Mouse (Mus musculus) hindbrain, embryonic 12.5 days (tissue): ENCODE results near the gene Zfp839. TPM values are rescaled to one million over a fixed set of nuclear protein-coding genes. Genes with fewer than 3 reads are reported as not detected.
"Not testable (repeated sequence)": the region's sequence is repeated elsewhere in the genome, so short reads cannot be mapped to it uniquely, and the experiment has no call there.

Source experiments
- ATAC-seq: fragments of 200-750 bp; cut with Nextera tagmentation; 2 replicates; pipeline ENCODE4 v1.8.0; 2017; ENCODE audit warnings: moderate TSS enrichment; ENCODE audit not compliant: low FRiP score
- H3K27ac ChIP-seq: fragments of 300-500 bp; sonication (generic); 2 replicates; pipeline ENCODE4 v1.5.1; 2016; ENCODE audit warnings: mild to moderate bottlenecking
- H3K27me3 ChIP-seq: fragments of 300-500 bp; sonication (generic); 2 replicates; pipeline ENCODE4 v1.6.1; 2016; ENCODE audit warnings: mild to moderate bottlenecking
- H3K36me3 ChIP-seq: fragments of 300-500 bp; sonication (generic); 2 replicates; pipeline ENCODE4 v1.6.1; 2016; ENCODE audit warnings: mild to moderate bottlenecking
- H3K4me1 ChIP-seq: fragments of 300-500 bp; sonication (generic); 2 replicates; pipeline ENCODE4 v1.6.1; 2016
- H3K4me2 ChIP-seq: fragments of 300-500 bp; sonication (generic); replicated peaks from 2 replicates; pipeline ENCODE4 v1.6.1; 2016; ENCODE audit warnings: mild to moderate bottlenecking
- H3K4me3 ChIP-seq: fragments of 300-500 bp; sonication (generic); 2 replicates; pipeline ENCODE4 v1.5.1; 2016; ENCODE audit warnings: mild to moderate bottlenecking
- H3K9ac ChIP-seq: fragments of 300-500 bp; sonication (generic); 2 replicates; pipeline ENCODE4 v1.6.1; 2016; ENCODE audit warnings: mild to moderate bottlenecking, moderate library complexity
- H3K9me3 ChIP-seq: fragments of 300-500 bp; sonication (generic); replicated peaks from 2 replicates; pipeline ENCODE4 v1.6.1; 2016; ENCODE audit warnings: mild to moderate bottlenecking
- WGBS: fragments of 180-500 bp; shearing (Covaris S2); methylation state at CpG from one replicate; pipeline ENCODE4 v1.1.7; 2016; 5-methylcytosine and 5-hydroxymethylcytosine counted together
- polyA plus RNA-seq: library from polyadenylated mRNA; unstranded; fragments of >200 nt; fragmentation: Nextera tagmentation; extraction: Ambion mirVana; gene quantifications from 2 replicates; pipeline ENCODE4 v1.2.1, GENCODE M21; 2016

Gene Zfp839
- polyA plus RNA-seq, 1 experiment from 2014 or later, result 6.9 TPM

GRCm38 (mm10) chr12:110843194-110844048, 6.6 kb upstream of the Zfp839 start:
- Histone ChIP-seq H3K4me2 (peak overlapping the region; percentile 58), H3K9me3 (no peaks in the 10 kb centered on the region), H3K36me3 (no peaks in the 10 kb centered on the region), H3K9ac (peak overlapping the region; percentile 51; the same call in 1 of the 2 replicates), H3K4me3 (peak overlapping the region; percentile 40), H3K27ac (no peak overlapping the region), H3K4me1 (peaks cover 8% of the 10 kb centered on the region), H3K27me3 (peaks cover 29% of the 10 kb centered on the region)
- WGBS, result 21% methylated on average over 32 of the region's 32 CpGs
- no peak for ATAC-seq

- H3K9me3 ChIP-seq, result no peaks in the 10 kb centered on the region
- H3K4me2 ChIP-seq, result peak overlapping the region; percentile 58
- no peak for ATAC-seq
- WGBS, result under 1% methylated on average over 42 of the region's 42 CpGs
- no peaks in the 10 kb centered on the region for H3K36me3 ChIP-seq
- H3K4me3 ChIP-seq, result peak overlapping the region; percentile 40
- H3K4me1 ChIP-seq, result peaks cover 8% of the 10 kb centered on the region
- H3K9ac ChIP-seq, result peak overlapping the region; percentile 51
- H3K27ac ChIP-seq, result no peak overlapping the region
- peaks cover 29% of the 10 kb centered on the region for H3K27me3 ChIP-seq
Observed at GRCm38 (mm10) chr12:110844227-110845130, 5.6 kb upstream of the Zfp839 start.

GRCm38 (mm10) chr12:110845131-110845880, 4.7 kb upstream of the Zfp839 start:
- H3K27ac ChIP-seq, result no peak overlapping the region
- H3K4me3 ChIP-seq, result peak overlapping the region; percentile 40
- WGBS, result 1% methylated on average over 36 of the region's 36 CpGs
- H3K36me3 ChIP-seq, result no peaks in the 10 kb centered on the region
- peak; percentile 75 for ATAC-seq
- peaks cover 29% of the 10 kb centered on the region for H3K27me3 ChIP-seq
- H3K4me1 ChIP-seq, result peaks cover 4% of the 10 kb centered on the region; the same call in 1 of the 2 replicates
- peak overlapping the region; percentile 39 for H3K9ac ChIP-seq
- peak overlapping the region; percentile 58 for H3K4me2 ChIP-seq
- H3K9me3 ChIP-seq, result no peaks in the 10 kb centered on the region

GRCm38 (mm10) chr12:110846191-110846765, 3.8 kb upstream of the Zfp839 start:
- 80% methylated on average over 6 of the region's 6 CpGs for WGBS
- H3K9ac ChIP-seq, result no peak overlapping the region; the same call in 1 of the 2 replicates
- H3K27ac ChIP-seq, result no peak overlapping the region
- H3K27me3 ChIP-seq, result peaks cover 29% of the 10 kb centered on the region
- H3K4me1 ChIP-seq, result peaks cover 13% of the 10 kb centered on the region
- no peaks in the 10 kb centered on the region for H3K9me3 ChIP-seq
- no peak for ATAC-seq
- H3K4me2 ChIP-seq, result peak overlapping the region; percentile 58
- no peak overlapping the region for H3K4me3 ChIP-seq
- H3K36me3 ChIP-seq, result no peaks in the 10 kb centered on the region

- peaks cover 17% of the 10 kb centered on the region for H3K4me1 ChIP-seq
- peak overlapping the region; percentile 93 for H3K9ac ChIP-seq
- H3K27ac ChIP-seq, result no peak overlapping the region
- WGBS, result 17% methylated on average over 9 of the region's 9 CpGs
- H3K4me3 ChIP-seq, result peak overlapping the region; percentile 96
- ATAC-seq, result 0 out of 2 replicates have a peak, but pooled peaks have one; percentile 11
- peaks cover 10% of the 10 kb centered on the region for H3K36me3 ChIP-seq
- H3K27me3 ChIP-seq, result peaks cover 15% of the 10 kb centered on the region
- no peaks in the 10 kb centered on the region for H3K9me3 ChIP-seq
- H3K4me2 ChIP-seq, result peak overlapping the region; percentile 71
Observed at GRCm38 (mm10) chr12:110850929-110851256, 840 bp downstream of the Zfp839 start.

- Histone ChIP-seq H3K4me1 (peaks cover 16% of the 10 kb centered on the region), H3K27me3 (peaks cover 10% of the 10 kb centered on the region), H3K4me3 (peak overlapping the region; percentile 96; the same call in 1 of the 2 replicates), H3K36me3 (peaks cover 12% of the 10 kb centered on the region), H3K4me2 (peak overlapping the region; percentile 71), H3K9ac (no peak overlapping the region), H3K9me3 (no peaks in the 10 kb centered on the region), H3K27ac (no peak overlapping the region)
- no peak for ATAC-seq
- 80% methylated on average over 12 of the region's 12 CpGs for WGBS
Observed at GRCm38 (mm10) chr12:110851414-110851813, 1.4 kb downstream of the Zfp839 start.

GRCm38 (mm10) chr12:110851923-110852322, 1.9 kb downstream of the Zfp839 start:
- Histone ChIP-seq H3K4me1 (peaks cover 13% of the 10 kb centered on the region), H3K27ac (no peak overlapping the region), H3K4me2 (no peak overlapping the region), H3K4me3 (no peak overlapping the region), H3K27me3 (peaks cover 5% of the 10 kb centered on the region), H3K9ac (no peak overlapping the region), H3K36me3 (peaks cover 12% of the 10 kb centered on the region), H3K9me3 (no peaks in the 10 kb centered on the region)
- no peak for ATAC-seq
- WGBS, result 92% methylated on average over 1 of the region's 1 CpGs

GRCm38 (mm10) chr12:110854786-110855737, 5.0 kb downstream of the Zfp839 start:
- Histone ChIP-seq H3K4me3 (no peak overlapping the region), H3K4me1 (peaks cover 13% of the 10 kb centered on the region), H3K4me2 (no peak overlapping the region), H3K9me3 (no peaks in the 10 kb centered on the region), H3K27ac (no peak overlapping the region), H3K9ac (no peak overlapping the region), H3K36me3 (peaks cover 15% of the 10 kb centered on the region), H3K27me3 (no peaks in the 10 kb centered on the region)
- WGBS, result 85% methylated on average over 32 of the region's 32 CpGs
- no peak for ATAC-seq

- no peak for ATAC-seq
- no peaks in the 10 kb centered on the region for H3K27me3 ChIP-seq
- no peaks in the 10 kb centered on the region for H3K9me3 ChIP-seq
- H3K4me2 ChIP-seq, result no peak overlapping the region
- no peak overlapping the region for H3K9ac ChIP-seq
- no peak overlapping the region for H3K27ac ChIP-seq
- 81% methylated on average over 7 of the region's 7 CpGs for WGBS
- peaks cover 22% of the 10 kb centered on the region for H3K36me3 ChIP-seq
- H3K4me3 ChIP-seq, result no peak overlapping the region
- H3K4me1 ChIP-seq, result no peaks in the 10 kb centered on the region
Observed at GRCm38 (mm10) chr12:110857196-110857595, 7.1 kb downstream of the Zfp839 start.

- H3K9ac ChIP-seq, H3K4me2 ChIP-seq, H3K4me3 ChIP-seq, H3K27ac ChIP-seq, H3K9me3 ChIP-seq, H3K27me3 ChIP-seq, ATAC-seq, H3K4me1 ChIP-seq: not testable (repeated sequence)
- WGBS, result 98% methylated on average over 15 of the region's 15 CpGs
- peaks cover 27% of the 10 kb centered on the region for H3K36me3 ChIP-seq
Observed at GRCm38 (mm10) chr12:110858681-110859080, 8.6 kb downstream of the Zfp839 start.

- H3K9ac ChIP-seq, result no peak overlapping the region
- H3K9me3 ChIP-seq, result no peaks in the 10 kb centered on the region
- no peak overlapping the region for H3K27ac ChIP-seq
- H3K27me3 ChIP-seq, result no peaks in the 10 kb centered on the region
- H3K4me3 ChIP-seq, result no peak overlapping the region
- ATAC-seq, result no peak
- no peak overlapping the region for H3K4me2 ChIP-seq
- H3K36me3 ChIP-seq, result peaks cover 25% of the 10 kb centered on the region
- H3K4me1 ChIP-seq, result no peaks in the 10 kb centered on the region
Observed at GRCm38 (mm10) chr12:110860293-110860692, 10.2 kb downstream of the Zfp839 start.
